Mouse (Mus musculus): Measurements from ENCODE around the gene Tbc1d8.

The Tbc1d8 gene

DNA sequence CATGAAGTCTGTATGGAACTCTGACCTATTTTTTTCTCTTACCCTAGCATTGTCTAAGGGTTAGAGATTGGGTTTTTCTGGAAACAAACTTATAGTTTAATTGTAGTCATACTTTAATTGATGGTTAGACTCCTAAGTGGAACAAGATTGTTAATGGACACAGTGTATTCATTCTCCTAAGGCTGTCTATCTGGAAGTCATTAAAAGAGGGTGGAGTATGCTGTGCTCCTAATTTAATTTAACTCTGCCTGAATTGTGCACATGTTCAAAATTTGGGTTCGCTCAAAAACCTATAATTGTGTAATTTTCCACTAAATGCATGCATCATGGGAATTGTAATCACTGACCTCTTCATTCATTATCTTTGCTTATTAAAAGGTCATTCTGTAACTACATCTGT lies 113.0 kb downstream of the Tbc1d8 start:
- DNase-seq (ENCODE audit: low read depth, low spot score) = no peak

DNA sequence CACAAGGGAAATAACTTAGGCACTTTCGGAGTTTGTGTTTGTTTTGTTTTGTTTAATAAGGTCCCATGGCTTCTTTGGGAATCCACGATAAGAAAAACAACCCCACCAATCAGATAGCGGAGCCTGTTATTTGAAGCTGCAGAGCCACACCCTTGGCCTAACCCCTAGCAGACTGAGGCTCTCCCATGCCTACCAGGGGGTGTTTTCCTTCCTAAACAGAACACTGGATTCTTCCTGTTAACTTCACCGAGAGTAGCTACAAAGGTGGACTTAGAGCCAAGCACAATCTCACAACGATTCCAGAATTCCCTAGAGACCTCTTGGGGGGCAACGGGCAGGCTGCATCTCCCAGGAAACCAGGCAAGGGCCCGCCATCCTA lies 116.1 kb downstream of the Tbc1d8 start:
- DNase-seq (ENCODE audit: low read depth, low spot score) = no peak

DNA sequence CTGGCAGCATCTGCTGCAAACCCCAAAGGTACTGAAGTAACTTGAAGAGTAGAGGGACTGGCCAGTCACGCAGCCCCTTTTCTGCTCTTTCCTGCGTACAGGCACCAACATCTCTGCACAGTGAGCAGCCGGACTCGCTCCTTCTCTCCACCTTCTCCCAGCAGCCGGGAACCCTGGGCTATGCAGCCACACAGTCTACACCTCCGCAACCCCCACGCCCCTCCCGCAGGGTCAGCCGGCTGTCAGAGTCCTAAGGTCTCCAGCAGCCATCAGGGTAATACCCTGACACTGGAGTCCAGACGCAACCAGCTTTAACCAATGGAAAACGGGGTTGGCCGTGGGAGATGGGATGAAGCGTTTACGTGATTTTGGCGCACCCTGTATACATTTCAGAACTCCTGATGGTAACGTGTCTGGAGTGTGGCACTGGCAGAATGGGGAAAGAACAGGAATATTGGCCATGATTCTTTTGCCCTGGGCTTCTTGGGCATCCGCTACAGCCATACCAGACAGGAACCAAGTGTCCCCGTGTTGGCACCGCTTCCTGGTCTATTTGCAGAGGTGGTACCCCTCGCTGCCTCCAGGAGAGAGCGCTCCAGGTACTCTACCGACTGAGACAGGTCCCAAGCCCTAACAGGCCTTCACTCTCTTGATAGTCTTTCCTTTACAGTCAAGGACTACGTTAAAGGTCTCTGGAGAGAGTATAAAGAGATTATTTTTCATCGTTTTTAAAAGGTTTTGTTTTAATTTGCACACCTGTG lies 116.6 kb downstream of the Tbc1d8 start:
- no peak for DNase-seq (ENCODE audit: low read depth, low spot score)

GRCm38 (mm10) chr1:39349427-39349826 lies 129.1 kb downstream of the Tbc1d8 start:
- DNase-seq (ENCODE audit: low read depth, low spot score) = no peak

- no peak for DNase-seq (ENCODE audit: low read depth, low spot score)
Observed at GRCm38 (mm10) chr1:39349001-39349400, 129.6 kb downstream of the Tbc1d8 start.

GRCm38 (mm10) chr1:39344981-39345600 lies 133.5 kb downstream of the Tbc1d8 start:
- no peak for DNase-seq (ENCODE audit: low read depth, low spot score)

- DNase-seq (ENCODE audit: low read depth, low spot score) = no peak
Observed at GRCm38 (mm10) chr1:39343242-39343641, 135.3 kb downstream of the Tbc1d8 start.

GRCm38 (mm10) chr1:39341807-39342206 lies 136.7 kb downstream of the Tbc1d8 start:
- DNase-seq (ENCODE audit: low read depth, low spot score) = no peak

DNA sequence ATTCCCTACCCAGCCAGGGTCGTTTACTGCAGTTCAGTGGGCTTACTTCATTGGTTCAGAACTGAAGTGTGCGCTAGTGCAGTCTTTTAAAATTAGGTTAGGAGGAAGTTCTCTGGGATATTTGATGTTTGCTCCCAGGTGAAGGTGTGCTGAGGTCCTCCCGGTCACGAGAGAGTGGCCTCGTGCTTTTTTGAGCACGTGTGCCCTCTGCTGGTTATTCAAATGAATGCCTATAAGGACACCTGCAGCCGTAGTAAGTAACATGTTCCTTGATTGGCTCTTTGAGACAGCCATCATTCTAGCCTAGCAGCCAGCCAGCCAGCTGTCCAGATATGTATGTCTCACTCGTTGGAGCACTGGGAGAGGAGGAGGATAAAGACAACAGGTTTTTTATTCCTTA lies 137.9 kb downstream of the Tbc1d8 start:
- DNase-seq (ENCODE audit: low read depth, low spot score) = peak; percentile 44

GRCm38 (mm10) chr1:39340156-39340555 lies 138.4 kb downstream of the Tbc1d8 start:
- DNase-seq (ENCODE audit: low read depth, low spot score) = no peak

DNA sequence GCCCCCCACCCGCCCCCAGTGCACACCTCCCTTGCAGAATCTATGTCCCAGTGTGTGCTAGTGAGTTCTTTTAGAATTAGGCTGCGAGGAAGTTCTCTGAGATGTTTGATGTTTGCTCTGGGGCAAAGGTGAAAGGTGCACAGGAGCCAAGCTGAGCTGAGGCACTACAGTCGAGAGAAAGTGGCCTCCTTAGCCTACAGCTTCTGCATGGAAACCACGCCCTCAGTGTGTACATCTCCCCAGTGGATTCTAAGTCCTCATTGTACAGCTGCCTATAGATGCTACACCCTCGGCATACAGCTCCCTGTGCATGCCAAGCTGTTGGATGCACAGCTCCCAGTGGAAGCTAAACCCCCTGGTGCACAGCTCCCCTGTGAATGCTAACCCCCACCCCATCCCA lies 139.1 kb downstream of the Tbc1d8 start:
- DNase-seq (ENCODE audit: low read depth, low spot score) = no peak

GRCm38 (mm10) chr1:39338831-39339230 lies 139.7 kb downstream of the Tbc1d8 start:
- no peak for DNase-seq (ENCODE audit: low read depth, low spot score)

DNA sequence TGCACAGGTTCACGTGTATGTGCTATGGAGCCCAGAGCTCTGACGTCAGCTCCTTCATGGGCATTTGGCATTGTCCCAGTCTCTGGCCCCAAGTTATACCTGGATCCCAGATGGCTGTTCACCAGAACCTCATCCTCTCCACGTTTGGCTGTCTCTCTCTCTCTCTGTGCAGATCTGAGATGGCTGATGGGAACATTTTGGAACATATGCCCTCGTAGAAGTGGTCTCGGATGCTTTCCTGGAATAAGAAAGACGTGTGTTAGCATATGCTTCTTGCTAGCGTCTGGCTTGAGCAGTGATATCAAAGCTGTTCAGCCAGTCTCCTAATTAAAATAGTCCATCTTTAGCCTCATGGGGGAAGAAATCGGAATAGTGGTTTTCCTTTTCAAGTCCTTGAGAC lies 141.8 kb downstream of the Tbc1d8 start:
- DNase-seq (ENCODE audit: low read depth, low spot score) = no peak

GRCm38 (mm10) chr1:39335561-39336196 lies 142.9 kb downstream of the Tbc1d8 start:
- DNase-seq (ENCODE audit: low read depth, low spot score) = no peak

- DNase-seq (ENCODE audit: low read depth, low spot score) = no peak
Observed at GRCm38 (mm10) chr1:39332456-39332855, 146.1 kb downstream of the Tbc1d8 start.

DNA sequence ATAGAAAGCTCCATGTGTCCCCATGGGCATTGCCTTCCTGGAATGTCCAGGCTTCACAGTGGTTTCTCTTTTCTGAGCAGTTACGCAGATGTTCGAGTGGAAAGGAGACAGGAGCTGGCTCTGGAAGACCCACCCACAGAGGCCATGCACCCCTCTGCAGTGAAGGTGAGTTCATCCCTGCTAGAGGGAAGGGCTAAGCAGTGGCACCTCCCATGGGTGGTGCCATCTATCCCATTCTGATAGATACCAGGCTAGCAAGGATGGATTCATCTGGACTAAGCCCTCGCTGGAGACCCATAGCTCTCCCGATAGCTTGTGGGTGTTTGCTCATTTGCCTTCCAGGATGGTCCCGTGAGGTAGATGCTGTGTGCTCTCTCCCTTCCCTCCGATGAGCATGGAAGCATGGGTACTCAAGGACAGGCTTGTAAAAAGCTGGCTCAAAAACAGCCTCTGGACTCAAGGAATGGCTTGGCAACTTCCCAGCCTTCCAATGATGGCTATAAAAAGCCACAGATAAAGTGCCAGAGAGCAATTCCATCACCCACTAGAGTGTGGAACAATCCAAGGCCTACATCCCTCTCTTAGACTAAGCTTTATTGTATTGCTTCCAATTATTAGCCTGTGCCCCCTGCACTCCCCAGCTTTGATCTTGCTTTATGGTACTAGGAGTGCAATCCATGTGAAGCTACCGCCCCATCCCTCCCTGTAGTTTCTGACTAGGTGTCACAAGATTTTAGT lies 147.5 kb downstream of the Tbc1d8 start:
- no peak for DNase-seq (ENCODE audit: low read depth, low spot score)

GRCm38 (mm10) chr1:39327546-39327945 lies 151.0 kb downstream of the Tbc1d8 start:
- no peak for DNase-seq (ENCODE audit: low read depth, low spot score)

DNA sequence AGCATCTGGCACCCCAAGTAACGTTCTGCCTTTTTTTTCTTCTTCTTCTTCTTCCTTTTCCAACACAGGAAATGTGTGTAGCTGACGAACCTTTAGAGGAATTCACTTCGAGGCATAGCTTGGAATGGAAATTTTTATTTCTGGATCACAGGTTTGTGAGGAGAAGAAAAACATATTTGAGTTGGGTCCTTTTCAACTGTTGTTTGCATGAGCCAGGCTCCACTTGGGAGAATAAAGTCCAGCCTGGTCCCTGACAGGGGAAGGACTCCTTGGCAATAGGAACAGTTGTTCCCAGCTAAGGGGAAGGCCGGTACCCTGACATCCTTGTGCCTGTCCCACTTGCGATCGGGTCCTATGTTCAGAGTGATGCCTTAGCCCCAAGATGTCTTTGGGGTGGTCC lies 153.3 kb downstream of the Tbc1d8 start:
- no peak for DNase-seq (ENCODE audit: low read depth, low spot score)

DNA sequence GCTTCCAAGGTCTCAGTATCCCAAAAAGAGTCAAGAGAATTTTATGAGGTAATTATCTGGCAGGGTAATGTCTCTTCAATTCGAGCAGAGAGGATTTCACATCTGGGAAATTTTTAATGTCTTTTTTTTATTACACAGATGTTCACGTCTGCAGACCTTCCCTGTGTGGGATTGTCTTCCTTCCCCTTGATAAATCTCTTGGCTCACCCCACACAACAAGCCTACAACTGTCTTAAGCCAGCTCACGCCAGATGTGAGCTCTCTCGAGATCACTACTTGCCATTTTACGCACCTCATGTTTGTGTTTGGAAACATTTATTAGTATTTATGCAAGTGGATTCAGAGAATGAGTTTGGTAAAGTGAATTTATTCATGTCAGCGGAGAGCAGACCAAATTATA lies 156.6 kb downstream of the Tbc1d8 start:
- no peak for DNase-seq (ENCODE audit: low read depth, low spot score)
